Mouse (Mus musculus): ENCODE measurements around the gene Gm49325. TPM values are rescaled to one million over a fixed set of nuclear protein-coding genes. Genes with fewer than 3 reads are reported as not detected.

Gm49325 gene
- polyA plus RNA-seq, 1 experiment from 2014 or later, result 4.9 TPM

DNA sequence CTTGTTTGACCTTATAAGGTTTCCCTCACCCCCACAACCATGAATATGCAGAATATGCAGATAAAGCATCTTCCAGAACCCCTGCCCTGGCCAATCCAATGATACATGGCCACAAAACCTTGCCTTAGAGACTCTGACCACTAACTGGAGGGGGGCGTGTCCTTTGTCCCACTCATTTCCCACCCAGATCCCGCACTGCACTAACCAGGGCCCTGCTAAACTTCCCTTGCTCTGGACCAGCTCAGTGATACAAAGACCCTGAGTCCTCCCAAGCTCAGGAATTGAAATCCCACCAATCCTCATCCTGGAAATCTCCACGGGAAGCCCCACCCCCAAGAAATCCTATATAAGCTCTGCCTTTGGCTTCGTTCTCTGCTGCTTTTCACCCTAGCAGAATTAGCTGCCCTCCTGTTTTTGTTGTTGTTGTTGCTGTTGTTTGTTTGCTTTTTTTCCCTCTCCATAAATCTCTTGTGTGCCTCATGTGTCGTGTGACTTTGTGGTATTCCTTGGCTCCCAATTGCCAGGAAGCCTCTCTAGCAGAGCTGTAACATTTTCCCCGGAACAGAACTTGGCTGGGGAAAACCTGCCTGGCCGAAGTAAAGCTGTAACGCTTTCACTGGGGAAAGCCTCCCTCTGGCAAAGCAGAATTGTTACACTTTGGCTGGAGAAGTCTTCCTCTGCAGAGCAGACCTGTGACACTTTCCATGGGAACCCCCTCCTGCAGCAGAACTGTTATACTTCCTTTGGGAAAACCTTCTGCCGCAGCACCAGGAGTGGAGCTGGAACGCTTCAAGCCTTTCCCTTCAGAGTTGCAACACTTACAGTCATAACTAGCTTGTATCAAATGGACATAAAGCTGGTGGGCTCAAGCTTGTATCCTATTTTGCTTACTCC is 25.7 kb upstream of the Gm49325 start:
- no peak for TF ChIP-seq EP300 (IDR thresholded peaks at IDR 0.05)
- TF ChIP-seq CTCF (IDR thresholded peaks at IDR 0.05), result no peak
- Histone ChIP-seq H3K4me2 (replicated peaks; ENCODE audit: low read depth, low read length) (no peak overlapping the region), H3K36me3 (ENCODE audit: insufficient read depth, low read length) (no peaks in the 10 kb centered on the region), H3K4me1 (ENCODE audit: insufficient read depth, low read depth, low read length) (peaks cover 13% of the 10 kb centered on the region), H3K27me3 (replicated peaks; ENCODE audit: insufficient read depth, low read length) (no peaks in the 10 kb centered on the region), H3K9me3 (ENCODE audit: low read length) (no peaks in the 10 kb centered on the region), H3K9ac (replicated peaks; ENCODE audit: low read depth) (no peak overlapping the region), H3K4me3 (ENCODE audit: low read depth, low read length) (no peak overlapping the region), H3K27ac (ENCODE audit: low read length) (no peak overlapping the region)
- ATAC-seq, result no peak
- 55% methylated on average over 10 of the region's 10 CpGs for WGBS
- no peak for DNase-seq (ENCODE audit: low spot score)

GRCm38 (mm10) chr10:77581023-77581407 is 25.0 kb upstream of the Gm49325 start:
- H3K9me3 ChIP-seq (ENCODE audit: low read length), result no peaks in the 10 kb centered on the region
- H3K4me3 ChIP-seq (ENCODE audit: low read depth, low read length), result peak overlapping the region; percentile 58; the same call in 1 of the 2 replicates
- H3K4me2 ChIP-seq (replicated peaks; ENCODE audit: low read depth, low read length), result peak overlapping the region; percentile 72
- peaks cover 13% of the 10 kb centered on the region for H3K4me1 ChIP-seq (ENCODE audit: insufficient read depth, low read depth, low read length)
- H3K36me3 ChIP-seq (ENCODE audit: insufficient read depth, low read length), result no peaks in the 10 kb centered on the region
- ATAC-seq (no peak), DNase-seq (ENCODE audit: low spot score) (no peak)
- WGBS, result 4% methylated on average over 8 of the region's 8 CpGs
- no peak overlapping the region for H3K9ac ChIP-seq (replicated peaks; ENCODE audit: low read depth)
- no peaks in the 10 kb centered on the region for H3K27me3 ChIP-seq (replicated peaks; ENCODE audit: insufficient read depth, low read length)
- H3K27ac ChIP-seq (ENCODE audit: low read length), result peak overlapping the region; percentile 60; the same call in 1 of the 2 replicates
- no peak for TF ChIP-seq EP300 (IDR thresholded peaks at IDR 0.05)
- TF ChIP-seq CTCF (IDR thresholded peaks at IDR 0.05), result no peak

DNA sequence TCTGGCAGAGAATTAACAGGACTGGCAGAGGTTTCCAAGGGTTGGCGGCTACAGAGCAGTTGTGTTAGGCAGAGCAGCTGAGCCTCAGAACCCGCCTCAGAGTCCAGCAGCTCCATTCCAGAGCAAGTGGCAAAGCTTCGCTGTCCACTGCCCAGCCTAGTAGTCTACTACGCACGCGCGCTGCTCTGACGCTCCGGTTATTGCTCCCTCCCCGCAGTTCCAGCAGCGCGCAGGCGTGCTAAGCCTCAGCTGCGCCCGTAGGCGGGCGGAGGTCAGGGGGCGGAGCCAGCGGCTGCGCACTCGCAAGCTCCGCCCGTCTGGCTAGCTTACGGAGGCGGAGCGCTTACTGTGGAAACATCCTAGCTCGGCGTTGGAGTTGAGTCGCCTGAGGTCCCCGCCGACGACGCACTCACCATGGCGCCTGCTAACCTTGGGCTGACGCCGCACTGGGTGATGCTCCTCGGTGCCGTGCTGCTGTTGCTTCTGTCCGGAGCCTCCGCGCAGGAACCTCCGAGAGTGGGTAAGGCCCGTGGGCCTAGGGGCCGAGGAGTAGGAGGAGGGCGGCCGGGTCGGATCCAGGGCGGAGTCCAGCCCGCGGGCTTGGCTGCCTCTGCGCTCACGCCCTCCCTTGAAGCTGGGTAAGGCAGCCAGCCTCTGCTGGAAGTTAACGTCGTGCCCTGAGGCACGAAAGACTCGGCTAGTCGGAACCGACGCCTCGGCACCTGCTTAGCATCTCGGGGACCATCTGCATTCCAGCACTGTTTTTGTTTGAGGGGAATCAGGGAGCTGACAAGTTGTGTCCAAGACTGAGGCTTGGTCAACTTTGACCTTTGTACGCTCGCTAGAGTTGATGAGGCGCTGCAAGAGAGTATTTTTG is 24.4 kb upstream of the Gm49325 start, which contains the start of gene Pttg1ip:
Pttg1ip (plus strand) TSS at position 313 of the 877 bp plus-strand sequence.
- peaks cover 13% of the 10 kb centered on the region for H3K4me1 ChIP-seq (ENCODE audit: insufficient read depth, low read depth, low read length)
- H3K4me2 ChIP-seq (replicated peaks; ENCODE audit: low read depth, low read length), result peak within 1 kb of the TSS; percentile 72
- peak within 1 kb of the TSS; percentile 58 for H3K4me3 ChIP-seq (ENCODE audit: low read depth, low read length)
- H3K27ac ChIP-seq (ENCODE audit: low read length), result peak within 1 kb of the TSS; percentile 97
- H3K9me3 ChIP-seq (ENCODE audit: low read length), result no peaks in the 10 kb centered on the region
- H3K9ac ChIP-seq (replicated peaks; ENCODE audit: low read depth), result peak within 1 kb of the TSS; percentile 59
- no peaks in the 10 kb centered on the region for H3K36me3 ChIP-seq (ENCODE audit: insufficient read depth, low read length)
- no peaks in the 10 kb centered on the region for H3K27me3 ChIP-seq (replicated peaks; ENCODE audit: insufficient read depth, low read length)
- peak; percentile 95 for ATAC-seq
- no peak for TF ChIP-seq CTCF (IDR thresholded peaks at IDR 0.05)
- TF ChIP-seq EP300 (IDR thresholded peaks at IDR 0.05), result no peak
- peak; percentile 100 for DNase-seq (ENCODE audit: low spot score)
- WGBS, result 1% methylated on average over 64 of the region's 64 CpGs

DNA sequence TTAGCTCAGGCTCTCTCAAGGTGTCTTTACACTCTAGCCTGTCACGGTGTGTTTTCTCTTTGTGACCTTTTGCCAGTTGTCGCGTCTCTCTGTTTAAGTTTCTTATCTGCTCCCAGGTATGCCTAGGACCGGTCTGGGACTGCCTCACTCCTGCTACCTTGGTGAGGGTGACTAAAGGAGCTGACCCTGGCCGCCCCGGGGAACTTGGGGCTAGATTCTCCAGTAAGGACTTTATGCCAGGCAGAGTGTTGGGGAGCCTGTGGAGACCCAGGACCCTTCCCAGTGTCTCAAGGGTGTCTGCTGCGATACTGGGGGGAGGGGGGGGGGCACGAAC is 23.7 kb upstream of the Gm49325 start:
- Histone ChIP-seq H3K4me1 (ENCODE audit: insufficient read depth, low read depth, low read length) (peaks cover 13% of the 10 kb centered on the region), H3K4me2 (replicated peaks; ENCODE audit: low read depth, low read length) (peak overlapping the region; percentile 72), H3K9ac (replicated peaks; ENCODE audit: low read depth) (peak overlapping the region; percentile 59), H3K4me3 (ENCODE audit: low read depth, low read length) (peak overlapping the region; percentile 58), H3K27ac (ENCODE audit: low read length) (peak overlapping the region; percentile 97), H3K9me3 (ENCODE audit: low read length) (no peaks in the 10 kb centered on the region), H3K27me3 (replicated peaks; ENCODE audit: insufficient read depth, low read length) (no peaks in the 10 kb centered on the region), H3K36me3 (ENCODE audit: insufficient read depth, low read length) (no peaks in the 10 kb centered on the region)
- DNase-seq (ENCODE audit: low spot score) (no peak), ATAC-seq (no peak)
- no peak for TF ChIP-seq EP300 (IDR thresholded peaks at IDR 0.05)
- TF ChIP-seq CTCF (IDR thresholded peaks at IDR 0.05), result no peak
- 5% methylated on average over 8 of the region's 8 CpGs for WGBS

DNA sequence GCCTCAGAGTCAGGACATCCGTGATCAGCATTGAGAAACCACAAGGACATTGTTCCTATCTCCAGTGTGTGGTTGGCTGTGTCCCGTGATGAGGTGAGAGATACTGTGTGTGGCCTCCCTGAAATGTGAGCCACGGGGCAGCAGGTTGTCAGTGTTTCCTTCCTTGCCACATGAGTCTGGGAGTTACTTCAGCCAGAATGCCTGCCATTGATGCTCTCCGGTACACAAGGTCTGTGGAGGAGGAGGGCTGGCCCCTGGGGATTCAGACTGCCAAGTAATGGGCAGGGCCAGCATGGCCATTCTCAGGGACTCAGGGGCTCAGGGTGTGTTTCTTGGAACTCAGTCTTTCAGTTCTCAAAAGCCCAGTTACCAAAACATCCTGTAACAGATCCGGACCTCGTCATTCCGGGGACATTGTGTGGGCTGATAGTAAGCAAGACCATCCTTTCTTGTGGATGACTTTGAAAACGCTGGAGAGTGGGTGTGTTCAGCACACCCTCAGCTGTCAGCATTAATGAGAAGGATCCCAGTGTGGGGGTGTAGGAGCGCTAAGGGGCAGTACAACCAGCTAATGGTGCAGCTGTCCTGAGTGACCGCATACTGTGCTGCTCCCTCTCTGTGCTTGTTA is 22.1 kb upstream of the Gm49325 start:
- peak; percentile 78 for DNase-seq (ENCODE audit: low spot score)

More for the DNA sequence above, 22.1 kb upstream of the Gm49325 start:
- ATAC-seq, result peak; percentile 44
- H3K27me3 ChIP-seq (replicated peaks; ENCODE audit: insufficient read depth, low read length), result no peaks in the 10 kb centered on the region
- no peaks in the 10 kb centered on the region for H3K9me3 ChIP-seq (ENCODE audit: low read length)
- no peaks in the 10 kb centered on the region for H3K36me3 ChIP-seq (ENCODE audit: insufficient read depth, low read length)
- WGBS, result 52% methylated on average over 10 of the region's 10 CpGs
- H3K4me1 ChIP-seq (ENCODE audit: insufficient read depth, low read depth, low read length), result peaks cover 13% of the 10 kb centered on the region
- TF ChIP-seq CTCF (IDR thresholded peaks at IDR 0.05) (no peak), EP300 (IDR thresholded peaks at IDR 0.05) (peak; percentile 90)
- H3K27ac ChIP-seq (ENCODE audit: low read length), result peak overlapping the region; percentile 47; the same call in 1 of the 2 replicates
- H3K9ac ChIP-seq (replicated peaks; ENCODE audit: low read depth), result no peak overlapping the region
- no peak overlapping the region; the same call in 1 of the 2 replicates for H3K4me2 ChIP-seq (replicated peaks; ENCODE audit: low read depth, low read length)
- no peak overlapping the region; the same call in 1 of the 2 replicates for H3K4me3 ChIP-seq (ENCODE audit: low read depth, low read length)

All from lung, postnatal 0 days (tissue).